Mouse (Mus musculus): ENCODE results near the gene Oaf. TPM values are rescaled to one million over a fixed set of nuclear protein-coding genes. Genes with fewer than 3 reads are reported as not detected.

The Oaf gene
- polyA plus RNA-seq, 1 experiment from 2014 or later = 4.1 TPM

DNA sequence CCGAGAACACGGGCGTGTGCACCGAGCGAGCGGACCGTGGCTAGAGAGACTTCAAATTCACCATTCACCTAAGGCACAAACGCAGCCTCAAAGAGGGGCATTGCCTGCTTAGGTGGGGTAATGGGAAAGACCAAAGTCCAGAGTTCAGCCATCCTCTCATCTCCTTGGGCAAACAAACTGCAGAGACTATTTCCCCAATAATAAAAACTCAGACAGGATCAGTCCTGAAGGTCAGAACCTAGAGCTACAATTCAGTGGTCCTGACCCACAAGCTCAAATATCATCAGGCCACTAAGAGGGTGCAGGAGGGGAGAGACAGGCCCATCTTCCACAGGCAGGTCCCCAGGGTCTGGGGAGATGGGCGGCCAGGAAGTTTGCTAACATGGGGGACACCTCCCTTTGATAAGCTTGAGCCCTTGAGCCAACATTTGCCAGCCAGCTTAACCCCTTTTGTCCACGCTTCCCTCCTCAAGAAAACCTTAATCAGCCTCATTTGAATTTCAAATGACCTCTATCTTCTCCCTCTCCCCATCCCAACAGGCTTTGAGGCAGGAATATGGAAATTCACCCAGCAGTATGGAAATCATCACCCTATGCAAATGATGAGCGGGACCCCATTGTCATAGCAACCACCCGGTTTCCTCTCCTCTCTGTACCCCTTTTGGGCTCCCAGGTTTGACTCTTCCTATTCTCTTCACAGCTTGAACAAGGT is 51.2 kb downstream of the Oaf start:
- no peak for ATAC-seq
- WGBS = 62% methylated on average over 12 of the region's 12 CpGs

DNA sequence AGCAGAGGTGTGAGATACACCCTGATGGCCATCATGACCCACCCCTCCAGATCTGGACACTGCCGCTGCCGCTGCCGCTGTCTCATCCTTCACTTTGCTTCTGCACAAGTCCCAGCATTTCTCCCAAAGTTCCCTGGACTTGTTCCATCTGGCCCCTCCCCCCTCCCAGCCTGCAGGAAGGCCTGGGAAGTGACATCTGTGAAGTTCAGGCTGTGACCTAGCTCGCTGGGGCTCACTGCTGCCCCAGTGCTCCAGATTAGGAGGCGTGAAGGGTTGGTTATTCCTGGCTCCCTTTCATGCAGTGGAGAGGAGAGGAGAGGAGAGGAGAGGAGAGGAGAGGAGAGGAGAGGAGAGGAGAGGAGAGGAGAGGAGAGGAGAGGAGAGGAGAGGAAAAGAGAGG is 60.1 kb downstream of the Oaf start:
- H3K4me1 ChIP-seq (ENCODE audit: control insufficient read depth, insufficient read depth, low read depth, low read length) = no peaks in the 10 kb centered on the region
- WGBS = 55% methylated on average over 5 of the region's 5 CpGs
- no peak overlapping the region for H3K4me3 ChIP-seq (ENCODE audit: low read length)
- ATAC-seq = no peak
- H3K27me3 ChIP-seq (replicated peaks; ENCODE audit: control insufficient read depth, insufficient read depth, low read length) = no peaks in the 10 kb centered on the region
- no peaks in the 10 kb centered on the region for H3K36me3 ChIP-seq (ENCODE audit: control insufficient read depth, insufficient read depth, low read length)
- H3K4me2 ChIP-seq (ENCODE audit: low read length) = no peak overlapping the region
- no peak overlapping the region for H3K9ac ChIP-seq (ENCODE audit: low read depth, low read length)
- no peak overlapping the region for H3K27ac ChIP-seq (ENCODE audit: low read depth, low read length)
- H3K9me3 ChIP-seq (ENCODE audit: control insufficient read depth, low read length) = no peaks in the 10 kb centered on the region

More for the DNA sequence above, 51.2 kb downstream of the Oaf start:
- Histone ChIP-seq H3K4me2 (ENCODE audit: low read length) (no peak overlapping the region), H3K9me3 (ENCODE audit: control insufficient read depth, low read length) (no peaks in the 10 kb centered on the region), H3K27ac (ENCODE audit: low read depth, low read length) (no peak overlapping the region), H3K9ac (ENCODE audit: low read depth, low read length) (no peak overlapping the region), H3K36me3 (ENCODE audit: control insufficient read depth, insufficient read depth, low read length) (no peaks in the 10 kb centered on the region), H3K4me1 (ENCODE audit: control insufficient read depth, insufficient read depth, low read depth, low read length) (no peaks in the 10 kb centered on the region), H3K27me3 (replicated peaks; ENCODE audit: control insufficient read depth, insufficient read depth, low read length) (no peaks in the 10 kb centered on the region), H3K4me3 (ENCODE audit: low read length) (no peak overlapping the region)

DNA sequence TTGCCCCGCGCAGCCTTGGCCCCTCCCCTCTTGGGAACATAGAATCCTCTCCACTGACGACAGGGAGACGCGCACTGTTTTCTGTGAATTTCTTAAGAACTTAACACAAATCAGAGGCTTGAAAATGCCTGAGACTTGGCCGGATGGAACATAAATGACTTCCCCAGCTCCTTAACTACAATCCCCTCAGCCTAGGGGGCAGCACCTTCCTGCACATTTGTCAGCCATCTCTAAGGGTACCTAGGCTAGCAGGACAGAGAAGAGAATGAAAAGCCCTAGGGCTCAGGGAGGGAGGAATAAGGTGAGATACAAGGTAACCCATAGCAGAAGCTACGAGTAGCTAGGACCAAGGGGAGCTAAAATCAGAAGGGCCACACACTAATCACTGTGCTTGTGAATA is 61.5 kb downstream of the Oaf start:
- H3K9me3 ChIP-seq (ENCODE audit: control insufficient read depth, low read length) = no peaks in the 10 kb centered on the region
- no peaks in the 10 kb centered on the region for H3K4me1 ChIP-seq (ENCODE audit: control insufficient read depth, insufficient read depth, low read depth, low read length)
- H3K36me3 ChIP-seq (ENCODE audit: control insufficient read depth, insufficient read depth, low read length) = no peaks in the 10 kb centered on the region
- H3K9ac ChIP-seq (ENCODE audit: low read depth, low read length) = no peak overlapping the region
- H3K27me3 ChIP-seq (replicated peaks; ENCODE audit: control insufficient read depth, insufficient read depth, low read length) = no peaks in the 10 kb centered on the region
- ATAC-seq = no peak
- no peak overlapping the region for H3K4me2 ChIP-seq (ENCODE audit: low read length)
- no peak overlapping the region for H3K4me3 ChIP-seq (ENCODE audit: low read length)
- H3K27ac ChIP-seq (ENCODE audit: low read depth, low read length) = no peak overlapping the region
- 56% methylated on average over 7 of the region's 7 CpGs for WGBS

Other genes with a start within 250 kb of the Oaf start
- gene Arhgef12, start 132.7 kb downstream of the Oaf start, polyA plus RNA-seq (2015; fragmentation: Nextera tagmentation; extraction: Ambion mirVana) = 17.0 and 17.9 TPM in 2 replicates
- gene Tmem136, start 123.3 kb downstream of the Oaf start, polyA plus RNA-seq (2015; fragmentation: Nextera tagmentation; extraction: Ambion mirVana) = 9.2 and 11.4 TPM in 2 replicates
- 0.11 TPM in 1 of 2 replicates, not detected in the other for gene Pou2f3, start 29.5 kb downstream of the Oaf start, polyA plus RNA-seq (2015; fragmentation: Nextera tagmentation; extraction: Ambion mirVana)
- gene Trim29, start 70.9 kb upstream of the Oaf start, polyA plus RNA-seq (2015; fragmentation: Nextera tagmentation; extraction: Ambion mirVana) = not detected in 2 replicates

Measured in hindbrain, embryonic 16.5 days (tissue).